Mouse (Mus musculus): ENCODE data around the gene Itch.

The Itch gene

GRCm38 (mm10) chr2:155207419-155207818 lies 74.1 kb downstream of the Itch start:
- peak; percentile 43 for DNase-seq

GRCm38 (mm10) chr2:155223145-155223544 lies 89.8 kb downstream of the Itch start:
- no peak for DNase-seq

- DNase-seq = no peak
These were observed 91.4 kb downstream of the Itch start for GRCm38 (mm10) chr2:155224721-155225120.

GRCm38 (mm10) chr2:155235746-155236361 lies 102.5 kb downstream of the Itch start:
- DNase-seq = peak; percentile 86

GRCm38 (mm10) chr2:155236362-155236992 lies 103.2 kb downstream of the Itch start, which contains the start of gene Dynlrb1:
Gene Dynlrb1 (plus strand): TSS chr2:155236533.
- peak; percentile 97 for DNase-seq

GRCm38 (mm10) chr2:155237276-155237675 lies 104.0 kb downstream of the Itch start:
- DNase-seq = peak; percentile 5

- DNase-seq = no peak
These were observed 107.6 kb downstream of the Itch start for GRCm38 (mm10) chr2:155240915-155241314.

GRCm38 (mm10) chr2:155242296-155242855 lies 109.1 kb downstream of the Itch start:
- DNase-seq = no peak

- no peak for DNase-seq
These were observed 112.9 kb downstream of the Itch start for GRCm38 (mm10) chr2:155246231-155246630.

GRCm38 (mm10) chr2:155248206-155248605 lies 114.9 kb downstream of the Itch start:
- DNase-seq = no peak

GRCm38 (mm10) chr2:155248718-155249117 lies 115.4 kb downstream of the Itch start:
- DNase-seq = no peak

GRCm38 (mm10) chr2:155249588-155249987 lies 116.3 kb downstream of the Itch start:
- DNase-seq = no peak

GRCm38 (mm10) chr2:155265526-155265925 lies 132.2 kb downstream of the Itch start:
- no peak for DNase-seq

GRCm38 (mm10) chr2:155266896-155267295 lies 133.6 kb downstream of the Itch start:
- DNase-seq = no peak

GRCm38 (mm10) chr2:155271957-155272356 lies 138.6 kb downstream of the Itch start:
- peak; percentile 15 for DNase-seq

- no peak for DNase-seq
These were observed 139.3 kb downstream of the Itch start for GRCm38 (mm10) chr2:155272396-155273170.

- DNase-seq = no peak
These were observed 140.3 kb downstream of the Itch start for GRCm38 (mm10) chr2:155273603-155274002.

GRCm38 (mm10) chr2:155276195-155276594 lies 142.9 kb downstream of the Itch start, which contains the start of gene Map1lc3a:
Gene Map1lc3a (plus strand): TSS chr2:155276297.
- peak; percentile 96 for DNase-seq
